Mouse (Mus musculus): Measurements from ENCODE around the gene Tagln. TPM values are rescaled to one million over a fixed set of nuclear protein-coding genes. Genes with fewer than 3 reads are reported as not detected.

Gene Tagln
- polyA plus RNA-seq, 1 experiment: 103 TPM

DNA sequence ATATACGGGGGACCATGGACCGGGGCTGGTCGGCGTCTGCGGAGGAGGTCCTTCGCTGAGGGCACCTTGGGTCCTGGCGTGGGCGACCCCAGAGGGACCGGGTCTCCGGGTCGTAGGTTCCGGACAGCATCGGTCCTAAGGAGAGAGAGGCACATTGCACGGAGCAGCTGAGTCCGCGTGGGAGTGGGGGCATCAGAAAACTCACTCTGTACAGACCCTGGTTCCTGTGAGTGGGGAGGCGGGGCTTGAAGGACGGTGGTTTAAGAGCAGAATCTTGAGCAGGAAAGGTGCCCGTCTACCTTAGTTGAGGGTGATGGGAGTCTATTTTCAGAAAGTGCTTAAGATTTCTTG lies 28.8 kb downstream of the Tagln start:
- DNase-seq (ENCODE audit: low read depth in 1 of 2, low spot score in 2 of 2): no peak
- Histone ChIP-seq H3K27ac (ENCODE audit: insufficient read depth, low read length) (peak overlapping the region; percentile 98), H3K27me3 (ENCODE audit: control insufficient read depth, insufficient read depth, low read length) (no peaks in the 10 kb centered on the region), H3K36me3 (ENCODE audit: control insufficient read depth, insufficient read depth, low read length) (peaks cover 19% of the 10 kb centered on the region), H3K4me1 (ENCODE audit: control insufficient read depth, insufficient read depth, insufficient read length) (peaks cover 5% of the 10 kb centered on the region), H3K4me3 (ENCODE audit: extremely low read depth, insufficient read depth, insufficient read length) (peak overlapping the region; percentile 93)
- WGBS: 0% methylated on average over 19 of the region's 19 CpGs
- no peak for TF ChIP-seq POLR2A (IDR thresholded peaks at IDR 0.05; ENCODE audit: low read depth, low read length)
- no peak for TF ChIP-seq CTCF (IDR thresholded peaks at IDR 0.05; ENCODE audit: extremely low read depth, insufficient read depth, insufficient read length, insufficient replicate concordance)

DNA sequence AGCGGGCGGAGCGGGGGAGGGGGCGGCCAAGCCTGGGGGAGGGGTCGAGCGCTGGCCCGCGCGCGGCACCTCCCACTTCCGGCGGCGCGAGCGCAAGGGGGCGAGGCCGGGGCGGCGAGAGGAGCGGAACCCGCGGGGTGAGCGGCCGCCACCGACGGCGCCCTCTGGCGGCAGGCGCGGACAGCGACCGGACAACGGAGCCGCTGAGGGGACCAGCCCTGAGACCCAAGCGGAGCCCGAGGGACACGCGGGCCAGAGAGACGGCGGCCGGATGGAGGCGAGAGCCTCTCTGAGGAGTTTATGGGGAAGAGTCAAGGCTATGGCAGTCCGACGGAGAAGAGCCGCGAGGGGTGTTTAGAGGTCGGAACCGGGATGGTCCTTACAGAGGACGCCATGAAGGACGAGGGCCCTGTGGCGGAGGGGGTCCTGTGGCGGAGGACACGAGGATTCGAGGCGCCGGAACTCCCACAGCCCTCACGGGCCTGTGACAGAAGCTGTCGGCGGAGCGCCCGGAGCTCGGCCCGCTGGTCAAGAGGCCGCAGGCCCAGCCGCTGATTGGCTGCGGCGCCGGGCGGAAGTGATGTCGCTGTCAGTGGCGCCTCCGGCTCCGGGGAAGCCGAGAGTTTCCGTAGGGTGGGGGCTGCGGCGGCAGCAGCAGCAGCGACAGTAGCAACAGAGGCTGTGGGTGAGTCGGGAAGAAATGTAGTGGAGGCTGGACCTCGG lies 29.3 kb downstream of the Tagln start, which contains the start of the genes Pcsk7 and Rnf214:
Gene Pcsk7, plus strand, starts transcription at position 143 of the 723 bp plus-strand sequence.
Gene Rnf214, minus strand, starts transcription at position 557 of the 723 bp plus-strand sequence.
- Histone ChIP-seq H3K4me1 (ENCODE audit: control insufficient read depth, insufficient read depth, insufficient read length) (peaks cover 5% of the 10 kb centered on the region), H3K4me3 (ENCODE audit: extremely low read depth, insufficient read depth, insufficient read length) (peak within 1 kb of the TSS; percentile 93), H3K27ac (ENCODE audit: insufficient read depth, low read length) (peak within 1 kb of the TSS; percentile 98), H3K36me3 (ENCODE audit: control insufficient read depth, insufficient read depth, low read length) (peaks cover 18% of the 10 kb centered on the region), H3K27me3 (ENCODE audit: control insufficient read depth, insufficient read depth, low read length) (no peaks in the 10 kb centered on the region)
- peak; percentile 67 to 91 for DNase-seq (ENCODE audit: low read depth in 1 of 2, low spot score in 2 of 2)
- WGBS: under 1% methylated on average over 79 of the region's 80 CpGs
- TF ChIP-seq POLR2A (IDR thresholded peaks at IDR 0.05; ENCODE audit: low read depth, low read length): peak; percentile 55
- peak; percentile 87 for TF ChIP-seq CTCF (IDR thresholded peaks at IDR 0.05; ENCODE audit: extremely low read depth, insufficient read depth, insufficient read length, insufficient replicate concordance)

DNA sequence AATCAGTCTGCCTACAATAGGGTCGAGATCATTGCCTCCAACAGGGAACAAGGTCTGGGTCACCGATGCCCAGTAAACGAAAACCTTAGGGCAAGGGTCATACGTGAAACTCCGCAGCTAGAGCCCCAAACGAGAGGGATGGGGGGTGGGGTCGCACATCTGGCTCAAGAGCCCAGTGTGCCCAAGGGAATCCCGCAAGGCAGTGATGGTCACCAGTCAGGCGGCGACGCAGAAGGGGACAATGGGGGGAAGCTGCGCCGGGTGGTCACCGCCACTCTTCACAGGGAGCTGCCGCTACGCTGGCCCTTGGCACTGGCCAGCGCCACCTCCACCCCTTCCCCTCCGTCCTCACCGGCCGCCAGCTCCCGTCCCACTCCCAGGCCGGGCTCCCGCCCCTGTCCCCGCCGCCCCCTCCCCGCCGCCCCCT lies 30.0 kb downstream of the Tagln start:
- TF ChIP-seq POLR2A (IDR thresholded peaks at IDR 0.05; ENCODE audit: low read depth, low read length): no peak
- no peak for TF ChIP-seq CTCF (IDR thresholded peaks at IDR 0.05; ENCODE audit: extremely low read depth, insufficient read depth, insufficient read length, insufficient replicate concordance)
- 2% methylated on average over 19 of the region's 27 CpGs for WGBS
- Histone ChIP-seq H3K27ac (ENCODE audit: insufficient read depth, low read length) (peak overlapping the region; percentile 25), H3K27me3 (ENCODE audit: control insufficient read depth, insufficient read depth, low read length) (no peaks in the 10 kb centered on the region), H3K4me3 (ENCODE audit: extremely low read depth, insufficient read depth, insufficient read length) (peak overlapping the region; percentile 93), H3K4me1 (ENCODE audit: control insufficient read depth, insufficient read depth, insufficient read length) (peaks cover 5% of the 10 kb centered on the region), H3K36me3 (ENCODE audit: control insufficient read depth, insufficient read depth, low read length) (peaks cover 15% of the 10 kb centered on the region)
- DNase-seq (ENCODE audit: low read depth in 1 of 2, low spot score in 2 of 2): no peak

GRCm38 (mm10) chr9:45905196-45905595 lies 30.7 kb downstream of the Tagln start:
- H3K27ac ChIP-seq (ENCODE audit: insufficient read depth, low read length): no peak overlapping the region
- no peak overlapping the region for H3K4me3 ChIP-seq (ENCODE audit: extremely low read depth, insufficient read depth, insufficient read length)

DNA sequence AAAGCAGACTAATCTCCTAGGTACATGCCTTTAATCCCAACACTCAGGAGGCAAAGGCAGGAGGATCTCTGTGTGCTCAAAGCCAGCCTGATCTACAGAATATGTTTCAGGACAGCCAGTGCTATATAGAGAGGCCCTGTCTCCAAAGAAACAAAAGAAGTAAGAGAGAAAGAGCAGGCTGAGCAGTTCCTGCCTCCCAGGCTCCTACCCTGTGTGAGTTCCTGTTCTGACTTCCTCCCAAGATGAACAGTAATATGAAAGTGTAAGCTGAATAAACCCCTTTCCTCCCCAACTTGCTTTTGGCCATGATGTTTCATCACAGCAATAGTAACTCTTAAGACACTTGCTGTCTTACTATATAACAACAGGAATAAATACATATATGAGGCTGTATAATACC lies 42.2 kb downstream of the Tagln start:
- no peaks in the 10 kb centered on the region for H3K4me1 ChIP-seq (ENCODE audit: control insufficient read depth, insufficient read depth, insufficient read length)
- H3K27ac ChIP-seq (ENCODE audit: insufficient read depth, low read length): no peak overlapping the region; the same call in 1 of the 2 replicates
- no peak for DNase-seq (ENCODE audit: low read depth in 1 of 2, low spot score in 2 of 2)
- no peaks in the 10 kb centered on the region for H3K27me3 ChIP-seq (ENCODE audit: control insufficient read depth, insufficient read depth, low read length)
- H3K4me3 ChIP-seq (ENCODE audit: extremely low read depth, insufficient read depth, insufficient read length): no peak overlapping the region
- TF ChIP-seq CTCF (IDR thresholded peaks at IDR 0.05; ENCODE audit: extremely low read depth, insufficient read depth, insufficient read length, insufficient replicate concordance): no peak
- TF ChIP-seq POLR2A (IDR thresholded peaks at IDR 0.05; ENCODE audit: low read depth, low read length): no peak
- H3K36me3 ChIP-seq (ENCODE audit: control insufficient read depth, insufficient read depth, low read length): peaks cover 28% of the 10 kb centered on the region

More at GRCm38 (mm10) chr9:45905196-45905595, 30.7 kb downstream of the Tagln start:
- no peak for DNase-seq (ENCODE audit: low read depth in 1 of 2, low spot score in 2 of 2)
- peaks cover 10% of the 10 kb centered on the region for H3K36me3 ChIP-seq (ENCODE audit: control insufficient read depth, insufficient read depth, low read length)
- TF ChIP-seq CTCF (IDR thresholded peaks at IDR 0.05; ENCODE audit: extremely low read depth, insufficient read depth, insufficient read length, insufficient replicate concordance) (no peak), POLR2A (IDR thresholded peaks at IDR 0.05; ENCODE audit: low read depth, low read length) (no peak)
- H3K27me3 ChIP-seq (ENCODE audit: control insufficient read depth, insufficient read depth, low read length): no peaks in the 10 kb centered on the region
- 81% methylated on average over 4 of the region's 4 CpGs for WGBS
- peaks cover 5% of the 10 kb centered on the region for H3K4me1 ChIP-seq (ENCODE audit: control insufficient read depth, insufficient read depth, insufficient read length)

Other genes with a start within 250 kb of the Tagln start
- 19.5 and 19.6 TPM in 2 replicates for gene Cep164, start 107.4 kb downstream of the Tagln start, polyA plus RNA-seq (2012; rRNA removed)
- 6.9 and 8.1 TPM in 2 replicates for gene Bace1, start 97.5 kb downstream of the Tagln start, polyA plus RNA-seq (2012; rRNA removed)
- 23.8 and 28.9 TPM in 2 replicates for gene Pcsk7, start 29.6 kb downstream of the Tagln start, polyA plus RNA-seq (2012; rRNA removed)
- 7.7 and 9.6 TPM in 2 replicates for gene Rnf214, start 29.1 kb downstream of the Tagln start, polyA plus RNA-seq (2012; rRNA removed)
- 322 and 583 TPM in 2 replicates for gene Sidt2, start 19.2 kb upstream of the Tagln start, polyA plus RNA-seq (2012; rRNA removed)
- gene Pafah1b2, start 76.6 kb upstream of the Tagln start, polyA plus RNA-seq (2012; rRNA removed): 10.3 and 12.1 TPM in 2 replicates
- 13.4 and 13.7 TPM in 2 replicates for gene Sik3, start 76.8 kb upstream of the Tagln start, polyA plus RNA-seq (2012; rRNA removed)

Measured in spleen, adult 2 months (tissue).